Mouse (Mus musculus) intestine, embryonic 14.5 days (tissue): Measurements from ENCODE around the gene Napsa. TPM values are rescaled to one million over a fixed set of nuclear protein-coding genes. Genes with fewer than 3 reads are reported as not detected.

ENCODE experiments used
- ATAC-seq: fragments of 200-750 bp; cut with Nextera tagmentation; replicated peaks from 2 replicates; pipeline ENCODE4 v1.8.0; 2017; ENCODE audit warnings: low read depth, moderate number of reproducible peaks, moderate TSS enrichment, moderate library complexity; ENCODE audit not compliant: low FRiP score, low TSS enrichment
- DNase-seq: peaks from one replicate; pipeline ENCODE4 v3.0.0-alpha.2; 2018; ENCODE audit warnings: low spot score
- H3K27ac ChIP-seq: fragments of 300-500 bp; sonication (generic); 2 replicates; pipeline ENCODE4 v1.5.1; 2014; ENCODE audit warnings: low read depth, mild to moderate bottlenecking, control low read depth
- H3K27me3 ChIP-seq: fragments of 300-500 bp; sonication (generic); replicated peaks from 2 replicates; pipeline ENCODE4 v1.6.1; 2014; ENCODE audit warnings: low read length, control low read depth; ENCODE audit not compliant: control insufficient read depth, insufficient read depth
- H3K36me3 ChIP-seq: fragments of 300-500 bp; sonication (generic); 2 replicates; pipeline ENCODE4 v1.6.1; 2014; ENCODE audit warnings: low read length, control low read depth; ENCODE audit not compliant: control insufficient read depth, insufficient read depth
- H3K4me1 ChIP-seq: fragments of 300-500 bp; sonication (generic); replicated peaks from 2 replicates; pipeline ENCODE4 v1.6.1; 2014; ENCODE audit warnings: low read length, control low read depth, mixed read lengths; ENCODE audit not compliant: control insufficient read depth, insufficient read depth
- H3K4me2 ChIP-seq: fragments of 300-500 bp; sonication (generic); 2 replicates; pipeline ENCODE4 v1.6.1; 2014; ENCODE audit warnings: low read length
- H3K4me3 ChIP-seq: fragments of 300-500 bp; sonication (generic); 2 replicates; pipeline ENCODE4 v1.5.1; 2014; ENCODE audit warnings: low read depth, low read length, control low read depth, mixed read lengths
- H3K9ac ChIP-seq: fragments of 300-500 bp; sonication (generic); 2 replicates; pipeline ENCODE4 v1.6.1; 2014; ENCODE audit warnings: mild to moderate bottlenecking, low read length
- H3K9me3 ChIP-seq: fragments of 300-500 bp; sonication (generic); 2 replicates; pipeline ENCODE4 v1.6.1; 2016; ENCODE audit warnings: low read length, control low read depth; ENCODE audit not compliant: control insufficient read depth
- WGBS: fragments of 180-500 bp; shearing (Covaris S2); extraction: QIAGEN DNeasy Blood & Tissue Kit; methylation state at CpG from one replicate; pipeline ENCODE4 v1.1.7; 2014; 5-methylcytosine and 5-hydroxymethylcytosine counted together
- polyA plus RNA-seq: library from polyadenylated mRNA; unstranded; fragments of >200 nt; fragmentation: Nextera tagmentation; extraction: Ambion mirVana; gene quantifications from 2 replicates; pipeline ENCODE4 v1.2.1, GENCODE M21; 2014

Napsa gene
- polyA plus RNA-seq, 1 experiment from 2014 or later: 1.7 TPM

- Histone ChIP-seq H3K27me3 (peaks cover 43% of the 10 kb centered on the region), H3K36me3 (no peaks in the 10 kb centered on the region), H3K4me1 (peaks cover 7% of the 10 kb centered on the region; the same call in 1 of the 2 replicates), H3K9ac (no peak overlapping the region), H3K9me3 (no peaks in the 10 kb centered on the region), H3K4me2 (no peak overlapping the region), H3K4me3 (no peak overlapping the region), H3K27ac (no peak overlapping the region)
- ATAC-seq (no peak), DNase-seq (no peak)
- 61% methylated on average over 6 of the region's 6 CpGs for WGBS
These were observed 22.1 kb downstream of the Napsa start for GRCm38 (mm10) chr7:44594291-44594690.

- Histone ChIP-seq H3K9me3 (no peaks in the 10 kb centered on the region), H3K4me1 (peaks cover 6% of the 10 kb centered on the region; the same call in 1 of the 2 replicates), H3K36me3 (no peaks in the 10 kb centered on the region), H3K4me2 (no peak overlapping the region), H3K4me3 (no peak overlapping the region), H3K27me3 (peaks cover 34% of the 10 kb centered on the region), H3K27ac (no peak overlapping the region), H3K9ac (no peak overlapping the region)
- 90% methylated on average over 20 of the region's 20 CpGs for WGBS
- DNase-seq (no peak), ATAC-seq (no peak)
These were observed 23.0 kb downstream of the Napsa start for GRCm38 (mm10) chr7:44595131-44595561.

GRCm38 (mm10) chr7:44596051-44596450, 23.9 kb downstream of the Napsa start:
- Histone ChIP-seq H3K9me3 (no peaks in the 10 kb centered on the region), H3K4me3 (no peak overlapping the region), H3K36me3 (no peaks in the 10 kb centered on the region), H3K27me3 (peaks cover 31% of the 10 kb centered on the region), H3K9ac (no peak overlapping the region), H3K4me2 (no peak overlapping the region), H3K4me1 (peaks cover 4% of the 10 kb centered on the region; the same call in 1 of the 2 replicates), H3K27ac (no peak overlapping the region)
- WGBS: 93% methylated on average over 6 of the region's 6 CpGs
- ATAC-seq (no peak), DNase-seq (no peak)

DNA sequence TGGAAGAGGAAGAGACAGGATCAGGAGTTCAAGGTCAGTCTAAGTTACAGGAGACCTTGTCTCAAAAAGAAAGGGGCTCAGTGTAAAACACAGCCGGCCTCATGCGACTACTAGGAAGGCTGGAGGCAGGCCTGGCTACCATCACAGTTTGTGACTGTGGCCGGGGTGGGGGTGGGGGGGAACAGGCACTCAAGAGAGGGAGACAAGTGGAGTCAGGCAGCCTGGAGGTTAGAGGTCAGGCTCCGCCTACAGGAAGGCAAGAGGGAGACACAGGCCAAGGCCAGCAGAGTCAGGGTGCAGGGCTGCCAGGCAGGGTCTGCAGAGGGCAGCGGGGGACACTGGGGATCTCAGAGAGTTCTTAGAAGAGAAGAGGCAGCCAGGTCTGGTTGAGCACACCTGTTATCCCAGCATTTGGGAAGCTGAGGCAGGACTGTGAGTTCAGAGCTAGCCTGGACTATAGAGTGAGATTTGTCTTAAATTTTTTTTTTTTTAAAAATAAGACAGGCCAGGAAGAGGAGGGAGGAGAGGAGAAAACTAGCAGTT, 24.9 kb downstream of the Napsa start:
- H3K4me1 ChIP-seq: no peaks in the 10 kb centered on the region; the same call in 1 of the 2 replicates
- no peak overlapping the region for H3K4me3 ChIP-seq
- no peak for ATAC-seq
- 26% methylated on average over 5 of the region's 5 CpGs for WGBS
- H3K9ac ChIP-seq: no peak overlapping the region
- H3K4me2 ChIP-seq: no peak overlapping the region
- no peaks in the 10 kb centered on the region for H3K36me3 ChIP-seq
- H3K27ac ChIP-seq: no peak overlapping the region
- no peak for DNase-seq
- peaks cover 31% of the 10 kb centered on the region for H3K27me3 ChIP-seq
- no peaks in the 10 kb centered on the region for H3K9me3 ChIP-seq

DNA sequence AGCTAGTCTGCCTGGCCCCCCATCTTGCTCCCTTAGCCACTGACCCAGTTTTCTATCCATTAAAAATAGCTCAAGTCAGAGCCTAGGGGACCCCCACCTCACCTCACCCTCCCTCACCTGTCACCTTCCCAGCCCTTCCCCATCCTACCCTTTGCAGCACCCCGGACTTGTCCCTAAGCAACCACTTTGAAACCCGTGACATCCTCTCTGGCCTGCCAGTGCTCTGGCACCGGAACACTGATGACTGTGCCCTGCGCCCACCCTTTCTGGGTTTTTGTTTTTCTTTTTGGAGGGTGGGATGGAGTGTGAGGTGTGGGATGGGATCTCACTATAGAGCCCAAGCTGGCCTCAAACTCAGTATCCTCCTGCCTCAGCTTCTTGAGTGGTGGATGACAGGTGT, 25.5 kb downstream of the Napsa start:
- no peak for DNase-seq
- H3K4me1 ChIP-seq: no peaks in the 10 kb centered on the region; the same call in 1 of the 2 replicates
- H3K27ac ChIP-seq: no peak overlapping the region
- no peaks in the 10 kb centered on the region for H3K9me3 ChIP-seq
- H3K4me3 ChIP-seq: no peak overlapping the region
- peaks cover 31% of the 10 kb centered on the region for H3K27me3 ChIP-seq
- H3K4me2 ChIP-seq: no peak overlapping the region
- no peak for ATAC-seq
- 91% methylated on average over 4 of the region's 4 CpGs for WGBS
- H3K9ac ChIP-seq: no peak overlapping the region
- no peaks in the 10 kb centered on the region for H3K36me3 ChIP-seq

GRCm38 (mm10) chr7:44598336-44598735, 26.2 kb downstream of the Napsa start:
- Histone ChIP-seq H3K27ac (no peak overlapping the region), H3K9me3 (no peaks in the 10 kb centered on the region), H3K4me3 (no peak overlapping the region), H3K4me1 (no peaks in the 10 kb centered on the region; the same call in 1 of the 2 replicates), H3K27me3 (peaks cover 31% of the 10 kb centered on the region), H3K4me2 (no peak overlapping the region), H3K36me3 (no peaks in the 10 kb centered on the region), H3K9ac (no peak overlapping the region)
- DNase-seq (no peak), ATAC-seq (no peak)
- 80% methylated on average over 11 of the region's 12 CpGs for WGBS

- no peaks in the 10 kb centered on the region for H3K4me1 ChIP-seq
- ATAC-seq (no peak), DNase-seq (no peak)
- no peaks in the 10 kb centered on the region for H3K36me3 ChIP-seq
- H3K27ac ChIP-seq: no peak overlapping the region
- peaks cover 50% of the 10 kb centered on the region for H3K27me3 ChIP-seq
- H3K4me2 ChIP-seq: no peak overlapping the region
- H3K9ac ChIP-seq: no peak overlapping the region
- H3K9me3 ChIP-seq: no peaks in the 10 kb centered on the region
- H3K4me3 ChIP-seq: no peak overlapping the region
- 81% methylated on average over 10 of the region's 10 CpGs for WGBS
These were observed 28.6 kb downstream of the Napsa start for GRCm38 (mm10) chr7:44600691-44601262.

- Histone ChIP-seq H3K36me3 (no peaks in the 10 kb centered on the region), H3K9me3 (no peaks in the 10 kb centered on the region), H3K9ac (no peak overlapping the region), H3K27me3 (peaks cover 59% of the 10 kb centered on the region), H3K27ac (no peak overlapping the region), H3K4me3 (no peak overlapping the region), H3K4me2 (no peak overlapping the region), H3K4me1 (no peaks in the 10 kb centered on the region)
- WGBS: 14% methylated on average over 19 of the region's 19 CpGs
- no peak for ATAC-seq
- no peak for DNase-seq
These were observed 29.5 kb downstream of the Napsa start for GRCm38 (mm10) chr7:44601646-44602045.

- H3K27me3 ChIP-seq: peaks cover 67% of the 10 kb centered on the region
- no peak for DNase-seq
- 11% methylated on average over 11 of the region's 11 CpGs for WGBS
These were observed 30.3 kb downstream of the Napsa start for GRCm38 (mm10) chr7:44602443-44602842.

More at GRCm38 (mm10) chr7:44602443-44602842, 30.3 kb downstream of the Napsa start:
- no peak for ATAC-seq
- H3K9ac ChIP-seq: no peak overlapping the region
- no peak overlapping the region for H3K27ac ChIP-seq
- H3K36me3 ChIP-seq: no peaks in the 10 kb centered on the region
- no peak overlapping the region for H3K4me3 ChIP-seq
- H3K4me1 ChIP-seq: no peaks in the 10 kb centered on the region
- H3K4me2 ChIP-seq: no peak overlapping the region
- H3K9me3 ChIP-seq: no peaks in the 10 kb centered on the region
